In genomic region chr10:36507991-36508546, GRCm38 (mm10) we compare ENCODE assay signal across 8 mouse cellular contexts. TPM values are rescaled to one million over a fixed set of nuclear protein-coding genes. Genes with fewer than 3 reads are reported as not detected.
DNase-seq lines count a peak whose midpoint lies in the region; ATAC-seq and TF ChIP-seq lines count a peak whose summit lies in the region.

No protein-coding gene starts in this region.

- no peak overlapping the region for H3K9ac ChIP-seq in ES-Bruce4 (ENCODE audit: low read depth, poor library complexity, severe bottlenecking)
- no peak overlapping the region for H3K9ac ChIP-seq in liver, embryonic 13.5 days

- ATAC-seq in liver, embryonic 13.5 days (ENCODE audit: low read depth): no peak
- ATAC-seq in activated CD4-positive, CD25-positive, alpha-beta regulatory T cell, adult 4 months: no peak

- DNase-seq in heart, embryonic 10.5 days (ENCODE audit: low spot score): no peak
- no peak for DNase-seq in heart, adult 8-10 months (ENCODE audit: low spot score)
- DNase-seq in forebrain, embryonic 10.5 days (ENCODE audit: extremely low spot score, low spot score): peak; percentile 17
- DNase-seq in liver, embryonic 13.5 days: no peak
- no peak for DNase-seq in adrenal gland, adult 2 months
- no peak for DNase-seq in kidney, postnatal 14 days

- no peaks in the 10 kb centered on the region for H3K36me3 ChIP-seq in heart, embryonic 10.5 days
- no peaks in the 10 kb centered on the region for H3K36me3 ChIP-seq in ES-Bruce4 (ENCODE audit: control insufficient read depth, insufficient read depth, low read length, poor library complexity, severe bottlenecking)
- H3K36me3 ChIP-seq in forebrain, embryonic 10.5 days (replicated peaks): no peaks in the 10 kb centered on the region
- H3K36me3 ChIP-seq in liver, embryonic 13.5 days: no peaks in the 10 kb centered on the region

- peaks cover 19% of the 10 kb centered on the region for H3K4me1 ChIP-seq in heart, embryonic 10.5 days
- H3K4me1 ChIP-seq in ES-Bruce4 (ENCODE audit: control insufficient read depth, insufficient read depth, low read length): no peaks in the 10 kb centered on the region
- H3K4me1 ChIP-seq in forebrain, embryonic 10.5 days: peaks cover 22% of the 10 kb centered on the region
- no peaks in the 10 kb centered on the region for H3K4me1 ChIP-seq in liver, embryonic 13.5 days (replicated peaks)

- H3K4me2 ChIP-seq in liver, embryonic 13.5 days: peak overlapping the region; percentile 64

- peaks cover 47% of the 10 kb centered on the region for H3K27me3 ChIP-seq in heart, embryonic 10.5 days (ENCODE audit: insufficient read depth, poor library complexity, severe bottlenecking)
- no peaks in the 10 kb centered on the region for H3K27me3 ChIP-seq in ES-Bruce4 (ENCODE audit: control insufficient read depth, insufficient read depth, low read length, poor library complexity, severe bottlenecking)
- peaks cover 50% of the 10 kb centered on the region for H3K27me3 ChIP-seq in forebrain, embryonic 10.5 days (ENCODE audit: poor library complexity, severe bottlenecking)
- peaks cover 40% of the 10 kb centered on the region for H3K27me3 ChIP-seq in liver, embryonic 13.5 days

- TF ChIP-seq CTCF in ES-Bruce4 (IDR thresholded peaks at IDR 0.05; ENCODE audit: low read depth, low read length): no peak

- no peak for TF ChIP-seq EP300 in ES-Bruce4 (IDR thresholded peaks at IDR 0.05; ENCODE audit: insufficient read depth, low read depth, low read length)

- no peak overlapping the region for H3K27ac ChIP-seq in heart, embryonic 10.5 days
- no peak overlapping the region for H3K27ac ChIP-seq in ES-Bruce4 (ENCODE audit: insufficient read depth, low read length)
- H3K27ac ChIP-seq in forebrain, embryonic 10.5 days: no peak overlapping the region
- H3K27ac ChIP-seq in liver, embryonic 13.5 days: no peak overlapping the region

- H3K4me3 ChIP-seq in heart, embryonic 10.5 days: peak overlapping the region; percentile 75
- peak overlapping the region; percentile 72 for H3K4me3 ChIP-seq in ES-Bruce4 (ENCODE audit: low read depth, low read length)
- peak overlapping the region; percentile 70 for H3K4me3 ChIP-seq in forebrain, embryonic 10.5 days
- H3K4me3 ChIP-seq in liver, embryonic 13.5 days (replicated peaks): no peak overlapping the region

- H3K9me3 ChIP-seq in heart, embryonic 10.5 days: no peaks in the 10 kb centered on the region
- H3K9me3 ChIP-seq in ES-Bruce4 (replicated peaks; ENCODE audit: control insufficient read depth, insufficient read depth, low read length, poor library complexity, severe bottlenecking): no peaks in the 10 kb centered on the region
- no peaks in the 10 kb centered on the region for H3K9me3 ChIP-seq in forebrain, embryonic 10.5 days
- no peaks in the 10 kb centered on the region for H3K9me3 ChIP-seq in liver, embryonic 13.5 days (replicated peaks)

- TF ChIP-seq POLR2A in ES-Bruce4 (IDR thresholded peaks at IDR 0.05; ENCODE audit: insufficient read depth, low read length): no peak

- WGBS in heart, embryonic 10.5 days: 2% methylated on average over 18 of the region's 18 CpGs
- WGBS in forebrain, embryonic 10.5 days: under 1% methylated on average over 18 of the region's 18 CpGs
- WGBS in liver, embryonic 13.5 days (ENCODE audit: insufficient replicate concordance): 2% methylated on average over 18 of the region's 18 CpGs

RNA-seq across cellular contexts. Expression of gene Hs3st5, which starts 1.5 kb away (rescaled TPM):
- polyA plus RNA-seq in heart, embryonic 10.5 days (2016; fragmentation: Nextera tagmentation; extraction: Ambion mirVana): 0.07 and 0.23 TPM in 2 replicates
- total RNA-seq in heart, adult 8-10 months (2022): 1 to 10 TPM; 1.8 to 6.0 (median 5.1) TPM
- 0.21 TPM in 1 of 2 replicates, not detected in the other for polyA plus RNA-seq in ES-Bruce4 (2011; ENCODE audit: insufficient read depth, insufficient read length, low read depth, missing spikeins)
- 0.99 and 1.1 TPM in 2 replicates for polyA plus RNA-seq in forebrain, embryonic 10.5 days (2016; fragmentation: Nextera tagmentation; extraction: Ambion mirVana)
- polyA plus RNA-seq in liver, embryonic 13.5 days (2015; fragmentation: Nextera tagmentation; extraction: Ambion mirVana): 0.05 and 0.06 TPM in 2 replicates
- under 1 TPM; 0.32 to 0.66 TPM for total RNA-seq in adrenal gland, adult 2 months (2021)
- polyA plus RNA-seq in adrenal gland, adult 2 months (2012; rRNA removed): 0.39 and 0.83 TPM in 2 replicates
- polyA plus RNA-seq in activated CD4-positive, CD25-positive, alpha-beta regulatory T cell, adult 4 months (2017; shearing (Covaris generic)): not detected
